Mouse (Mus musculus) liver, embryonic 11.5 days (tissue): ENCODE results near the gene Rnase4. TPM values are rescaled to one million over a fixed set of nuclear protein-coding genes. Genes with fewer than 3 reads are reported as not detected.
A peak's percentile ranks its signal among the peaks of the same experiment; 100 is the strongest.

Source experiments
- ATAC-seq: fragments of 200-750 bp; cut with Nextera tagmentation; replicated peaks from 2 replicates; pipeline ENCODE4 v1.8.0; 2017; ENCODE audit warnings: moderate number of reproducible peaks, mild to moderate bottlenecking, moderate TSS enrichment, moderate library complexity; ENCODE audit not compliant: low FRiP score
- DNase-seq: peaks from one replicate; pipeline ENCODE4 v3.0.0-alpha.2; 2017; ENCODE audit warnings: low spot score
- H3K27ac ChIP-seq: fragments of 300-500 bp; sonication (generic); 2 replicates; pipeline ENCODE4 v1.5.1; 2014; ENCODE audit warnings: mild to moderate bottlenecking, low read depth, low read length, control low read depth
- H3K27me3 ChIP-seq: fragments of 300-500 bp; sonication (generic); replicated peaks from 2 replicates; pipeline ENCODE4 v1.6.1; 2014; ENCODE audit warnings: low read length, mixed read lengths; ENCODE audit not compliant: control insufficient read depth, insufficient read depth
- H3K36me3 ChIP-seq: fragments of 300-500 bp; sonication (generic); 2 replicates; pipeline ENCODE4 v1.6.1; 2014; ENCODE audit warnings: mild to moderate bottlenecking, low read length, moderate library complexity, mixed read lengths; ENCODE audit not compliant: control insufficient read depth, insufficient read depth
- H3K4me1 ChIP-seq: fragments of 300-500 bp; sonication (generic); replicated peaks from 2 replicates; pipeline ENCODE4 v1.6.1; 2014; ENCODE audit warnings: low read length, mixed read lengths; ENCODE audit not compliant: control insufficient read depth, insufficient read depth
- H3K4me2 ChIP-seq: fragments of 300-500 bp; sonication (generic); 2 replicates; pipeline ENCODE4 v1.6.1; 2014; ENCODE audit warnings: mild to moderate bottlenecking, control low read depth, moderate library complexity
- H3K4me3 ChIP-seq: fragments of 300-500 bp; sonication (generic); 2 replicates; pipeline ENCODE4 v1.5.1; 2014; ENCODE audit warnings: low read depth, low read length, control low read depth
- H3K9ac ChIP-seq: fragments of 300-500 bp; sonication (generic); 2 replicates; pipeline ENCODE4 v1.6.1; 2014; ENCODE audit warnings: low read depth, low read length, control low read depth
- H3K9me3 ChIP-seq: fragments of 300-500 bp; sonication (generic); 2 replicates; pipeline ENCODE4 v1.6.1; 2016; ENCODE audit warnings: low read length, inconsistent platforms, mixed read lengths; ENCODE audit not compliant: control insufficient read depth
- WGBS: fragments of 180-500 bp; shearing (Covaris S2); extraction: QIAGEN DNeasy Blood & Tissue Kit; methylation state at CpG from one replicate; pipeline ENCODE4 v1.1.7; 2014; 5-methylcytosine and 5-hydroxymethylcytosine counted together
- polyA plus RNA-seq: library from polyadenylated mRNA; unstranded; fragments of >200 nt; fragmentation: Nextera tagmentation; extraction: Ambion mirVana; gene quantifications from 2 replicates; pipeline ENCODE4 v1.2.1, GENCODE M21; 2014

Gene Rnase4
- polyA plus RNA-seq, 1 experiment from 2014 or later, result 13.6 TPM

DNA sequence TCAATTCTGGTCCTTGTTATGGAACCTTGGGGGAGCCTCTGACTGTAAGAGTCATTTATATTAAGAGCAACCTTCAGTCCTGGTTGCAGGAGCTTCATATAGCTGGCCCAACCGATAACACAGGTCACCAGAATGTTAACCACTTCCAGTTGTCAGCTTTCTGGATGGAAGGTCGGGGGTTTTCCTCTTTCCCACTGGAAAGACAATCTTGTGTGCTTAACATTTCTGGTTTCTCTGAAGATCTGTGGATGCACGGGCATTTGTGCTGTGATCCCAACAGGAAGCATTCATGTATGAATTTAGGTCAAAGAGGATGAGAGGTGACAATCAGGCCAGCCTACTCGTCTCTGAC lies 38.7 kb downstream of the Rnase4 start:
- Histone ChIP-seq H3K4me3 (peak overlapping the region; percentile 29; the same call in 1 of the 2 replicates), H3K27me3 (no peaks in the 10 kb centered on the region), H3K4me1 (peaks cover 51% of the 10 kb centered on the region), H3K27ac (peak overlapping the region; percentile 97), H3K9me3 (no peaks in the 10 kb centered on the region), H3K36me3 (no peaks in the 10 kb centered on the region), H3K4me2 (peak overlapping the region; percentile 62), H3K9ac (peak overlapping the region; percentile 66)
- DNase-seq (no peak), ATAC-seq (no peak)
- 34% methylated on average over 4 of the region's 4 CpGs for WGBS

GRCm38 (mm10) chr14:51130315-51130940 lies 39.6 kb downstream of the Rnase4 start:
- H3K9ac ChIP-seq, result peak overlapping the region; percentile 66
- peak overlapping the region; percentile 97 for H3K27ac ChIP-seq
- H3K9me3 ChIP-seq, result no peaks in the 10 kb centered on the region
- peak overlapping the region; percentile 29 for H3K4me3 ChIP-seq
- DNase-seq, result peak; percentile 56
- 34% methylated on average over 9 of the region's 9 CpGs for WGBS
- H3K4me2 ChIP-seq, result peak overlapping the region; percentile 62
- ATAC-seq, result peak; percentile 88
- peaks cover 51% of the 10 kb centered on the region for H3K4me1 ChIP-seq
- no peaks in the 10 kb centered on the region for H3K27me3 ChIP-seq
- no peaks in the 10 kb centered on the region for H3K36me3 ChIP-seq

GRCm38 (mm10) chr14:51131086-51131815 lies 40.4 kb downstream of the Rnase4 start:
- Histone ChIP-seq H3K4me2 (peak overlapping the region; percentile 62), H3K4me3 (no peak overlapping the region), H3K4me1 (peaks cover 51% of the 10 kb centered on the region), H3K9ac (peak overlapping the region; percentile 51), H3K27ac (peak overlapping the region; percentile 97), H3K9me3 (no peaks in the 10 kb centered on the region), H3K36me3 (no peaks in the 10 kb centered on the region), H3K27me3 (no peaks in the 10 kb centered on the region)
- ATAC-seq (no peak), DNase-seq (no peak)
- 53% methylated on average over 7 of the region's 7 CpGs for WGBS

DNA sequence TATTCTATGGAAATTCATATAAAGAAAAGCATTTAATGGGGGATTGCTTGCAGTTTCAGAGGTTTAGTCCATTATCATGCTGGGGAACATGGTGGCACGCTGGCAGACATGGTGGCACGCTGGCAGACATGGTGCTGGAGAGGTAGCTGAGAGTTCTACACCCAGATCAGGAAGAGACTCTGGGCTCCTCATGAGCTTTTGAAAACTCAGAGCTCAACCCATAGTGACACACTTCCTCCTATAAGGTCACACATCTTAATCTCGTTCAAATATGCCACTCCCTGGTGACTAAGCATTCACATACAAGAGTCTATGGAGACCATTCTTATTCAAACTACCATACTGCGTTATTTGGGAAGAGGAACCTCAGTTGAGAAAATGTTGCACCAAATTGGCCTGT lies 41.5 kb downstream of the Rnase4 start:
- H3K27ac ChIP-seq, result peak overlapping the region; percentile 97
- no peaks in the 10 kb centered on the region for H3K27me3 ChIP-seq
- no peak overlapping the region for H3K9ac ChIP-seq
- ATAC-seq (peak; percentile 46), DNase-seq (no peak)
- no peaks in the 10 kb centered on the region for H3K9me3 ChIP-seq
- no peak overlapping the region for H3K4me3 ChIP-seq
- no peaks in the 10 kb centered on the region for H3K36me3 ChIP-seq
- peaks cover 44% of the 10 kb centered on the region for H3K4me1 ChIP-seq
- 75% methylated on average over 4 of the region's 4 CpGs for WGBS
- H3K4me2 ChIP-seq, result peak overlapping the region; percentile 9; the same call in 1 of the 2 replicates

DNA sequence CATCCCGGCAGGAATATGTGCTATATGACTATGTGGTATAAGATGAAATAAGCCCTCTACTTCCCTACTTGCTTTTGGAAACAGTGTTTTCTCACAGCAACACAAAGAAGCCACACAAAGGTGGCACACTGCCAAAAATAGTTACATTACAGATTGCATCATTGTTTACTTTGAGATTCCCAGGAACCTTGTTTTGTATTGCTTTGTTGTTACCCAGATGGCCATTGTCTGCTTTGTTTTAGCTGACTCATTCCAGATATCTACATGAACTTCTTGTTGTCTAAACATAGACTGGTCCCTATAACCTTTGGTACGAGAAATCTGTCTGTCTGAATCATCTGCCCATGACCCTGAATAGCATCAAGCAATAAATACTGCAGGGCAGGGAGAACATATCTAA lies 49.5 kb downstream of the Rnase4 start:
- DNase-seq (no peak), ATAC-seq (no peak)
- Histone ChIP-seq H3K9me3 (no peaks in the 10 kb centered on the region), H3K36me3 (no peaks in the 10 kb centered on the region), H3K9ac (no peak overlapping the region), H3K4me1 (peaks cover 21% of the 10 kb centered on the region), H3K27ac (no peak overlapping the region), H3K4me2 (no peak overlapping the region), H3K27me3 (no peaks in the 10 kb centered on the region), H3K4me3 (no peak overlapping the region)
- 80% methylated on average over 2 of the region's 2 CpGs for WGBS

DNA sequence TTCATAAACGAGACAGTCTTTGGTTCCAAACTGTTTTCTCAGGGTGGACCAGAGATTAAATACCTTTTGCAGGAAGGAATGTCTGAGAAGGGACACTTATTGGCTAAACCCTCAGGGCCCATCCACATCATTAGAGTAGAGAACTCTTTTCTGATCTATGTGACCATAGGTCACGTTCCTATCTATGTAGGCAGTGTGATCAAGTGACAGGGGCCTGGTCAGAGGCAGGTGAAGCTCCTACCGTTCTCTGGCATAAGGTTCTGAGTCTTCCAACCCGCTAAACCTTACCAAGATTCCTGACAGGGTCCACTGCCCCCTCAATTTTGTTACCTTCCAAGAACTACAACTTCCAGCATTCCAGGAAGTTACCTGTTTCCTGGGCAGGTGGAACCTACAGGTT lies 51.2 kb downstream of the Rnase4 start:
- Histone ChIP-seq H3K4me1 (peaks cover 24% of the 10 kb centered on the region), H3K9ac (0 out of 2 replicates have a peak overlapping the region, but pooled peaks have one; percentile 16), H3K4me3 (no peak overlapping the region), H3K9me3 (no peaks in the 10 kb centered on the region), H3K27me3 (no peaks in the 10 kb centered on the region), H3K4me2 (no peak overlapping the region), H3K27ac (peak overlapping the region; percentile 68), H3K36me3 (no peaks in the 10 kb centered on the region)
- DNase-seq (no peak), ATAC-seq (0 out of 2 replicates have a peak, but pooled peaks have one; percentile 28)
- WGBS, result 85% methylated on average over 4 of the region's 4 CpGs

- WGBS, result 62% methylated on average over 3 of the region's 3 CpGs
- Histone ChIP-seq H3K4me3 (no peak overlapping the region), H3K9me3 (no peaks in the 10 kb centered on the region), H3K27me3 (no peaks in the 10 kb centered on the region), H3K36me3 (no peaks in the 10 kb centered on the region), H3K4me2 (no peak overlapping the region), H3K9ac (no peak overlapping the region), H3K4me1 (peaks cover 24% of the 10 kb centered on the region), H3K27ac (peak overlapping the region; percentile 68)
- peak; percentile 89 for ATAC-seq
- no peak for DNase-seq
Measured at GRCm38 (mm10) chr14:51142568-51142967, 51.7 kb downstream of the Rnase4 start.

GRCm38 (mm10) chr14:51143287-51143686 lies 52.4 kb downstream of the Rnase4 start:
- Histone ChIP-seq H3K4me2 (no peak overlapping the region), H3K4me1 (peaks cover 24% of the 10 kb centered on the region), H3K27me3 (no peaks in the 10 kb centered on the region), H3K9ac (no peak overlapping the region), H3K4me3 (no peak overlapping the region), H3K36me3 (no peaks in the 10 kb centered on the region), H3K27ac (peak overlapping the region; percentile 52), H3K9me3 (no peaks in the 10 kb centered on the region)
- ATAC-seq, result no peak
- DNase-seq, result no peak
- WGBS, result 75% methylated on average over 4 of the region's 4 CpGs

GRCm38 (mm10) chr14:51143937-51144336 lies 53.1 kb downstream of the Rnase4 start:
- Histone ChIP-seq H3K9ac (no peak overlapping the region), H3K4me2 (peak overlapping the region; percentile 28), H3K27me3 (no peaks in the 10 kb centered on the region), H3K36me3 (no peaks in the 10 kb centered on the region), H3K4me1 (peaks cover 27% of the 10 kb centered on the region), H3K27ac (peak overlapping the region; percentile 52), H3K9me3 (no peaks in the 10 kb centered on the region), H3K4me3 (no peak overlapping the region)
- 40% methylated on average over 2 of the region's 2 CpGs for WGBS
- DNase-seq, result no peak
- peak; percentile 86 for ATAC-seq
